Mouse (Mus musculus): ENCODE measurements around the gene Olfr70.

Olfr70 gene

GRCm38 (mm10) chr4:43709869-43710268 is 9.3 kb upstream of the Olfr70 start, which contains the start of gene Olfr71:
Gene Olfr71 (minus strand): TSS chr4:43710255.
- DNase-seq: no peak

GRCm38 (mm10) chr4:43705991-43706390 is 5.4 kb upstream of the Olfr70 start:
- DNase-seq: no peak

- DNase-seq: peak; percentile 31
These were observed 3.2 kb upstream of the Olfr70 start for GRCm38 (mm10) chr4:43703851-43704250.

- DNase-seq: no peak
These were observed 2.8 kb upstream of the Olfr70 start for GRCm38 (mm10) chr4:43703439-43703838.

- no peak for DNase-seq
These were observed 4.0 kb downstream of the Olfr70 start for GRCm38 (mm10) chr4:43696561-43696960.

- peak; percentile 46 for DNase-seq
These were observed 5.3 kb downstream of the Olfr70 start for GRCm38 (mm10) chr4:43695249-43695671.

GRCm38 (mm10) chr4:43694439-43695248 is 6.0 kb downstream of the Olfr70 start:
- DNase-seq: no peak

- DNase-seq: no peak
These were observed 6.8 kb downstream of the Olfr70 start for GRCm38 (mm10) chr4:43693806-43694241.

- DNase-seq: no peak
These were observed 9.6 kb downstream of the Olfr70 start for GRCm38 (mm10) chr4:43691026-43691425.

- no peak for DNase-seq
These were observed 10.6 kb downstream of the Olfr70 start for GRCm38 (mm10) chr4:43690021-43690420.

GRCm38 (mm10) chr4:43679416-43680043 is 21.1 kb downstream of the Olfr70 start:
- peak; percentile 28 for DNase-seq

GRCm38 (mm10) chr4:43678541-43678940 is 22.1 kb downstream of the Olfr70 start:
- no peak for DNase-seq

GRCm38 (mm10) chr4:43675608-43676007 is 25.0 kb downstream of the Olfr70 start:
- DNase-seq: no peak

- no peak for DNase-seq
These were observed 25.6 kb downstream of the Olfr70 start for GRCm38 (mm10) chr4:43674974-43675373.

GRCm38 (mm10) chr4:43673703-43674102 is 26.9 kb downstream of the Olfr70 start:
- DNase-seq: no peak

- peak; percentile 92 for DNase-seq
These were observed 28.5 kb downstream of the Olfr70 start for GRCm38 (mm10) chr4:43672070-43672469.

- DNase-seq: no peak
These were observed 31.2 kb downstream of the Olfr70 start for GRCm38 (mm10) chr4:43669428-43669794.

GRCm38 (mm10) chr4:43668782-43669427 is 31.7 kb downstream of the Olfr70 start, which contains the start of the genes Tmem8b and Fam221b:
Gene Tmem8b (plus strand): TSS chr4:43668971.
Gene Fam221b (minus strand): TSS chr4:43669145.
- peak; percentile 92 for DNase-seq

GRCm38 (mm10) chr4:43666412-43666811 is 34.2 kb downstream of the Olfr70 start:
- DNase-seq: no peak

- no peak for DNase-seq
These were observed 43.5 kb downstream of the Olfr70 start for GRCm38 (mm10) chr4:43657146-43657545.

GRCm38 (mm10) chr4:43656339-43657109 is 44.1 kb downstream of the Olfr70 start, which contains the start of gene Hint2:
Gene Hint2 (minus strand): TSS chr4:43656466.
- DNase-seq: peak; percentile 96

- peak; percentile 69 for DNase-seq
These were observed 44.8 kb downstream of the Olfr70 start for GRCm38 (mm10) chr4:43655656-43656338.
